Mouse (Mus musculus) spleen, adult 2 months (tissue): Measurements from ENCODE around the gene Ccdc34. TPM values are rescaled to one million over a fixed set of nuclear protein-coding genes. Genes with fewer than 3 reads are reported as not detected.

Experiments used
- DNase-seq, 2 experiments: peaks; one replicate each; pipeline versions ENCODE4 v3.0.0 to v3.0.0-alpha.2; 2012 to 2021; ENCODE audit warnings: low spot score in 2 of 2, low read depth in 1 of 2
- H3K27ac ChIP-seq: fragments of 200-500 bp; 2 replicates; pipeline ENCODE4 v1.5.1; 2012; ENCODE audit warnings: low read length, inconsistent platforms; ENCODE audit not compliant: insufficient read depth
- H3K27me3 ChIP-seq: fragments of 200-500 bp; 2 replicates; pipeline ENCODE4 v1.6.1; 2012; ENCODE audit warnings: mild to moderate bottlenecking, moderate library complexity, low read length, inconsistent platforms; ENCODE audit not compliant: control insufficient read depth, insufficient read depth
- H3K36me3 ChIP-seq: fragments of 200-500 bp; 2 replicates; pipeline ENCODE4 v1.6.1; 2012; ENCODE audit warnings: mild to moderate bottlenecking, low read length, inconsistent platforms; ENCODE audit not compliant: control insufficient read depth, insufficient read depth
- H3K4me1 ChIP-seq: fragments of 200-500 bp; 2 replicates; pipeline ENCODE4 v1.6.1; 2011; ENCODE audit warnings: inconsistent platforms; ENCODE audit not compliant: control insufficient read depth, insufficient read depth, insufficient read length
- H3K4me3 ChIP-seq: fragments of 200-500 bp; 2 replicates; pipeline ENCODE4 v1.5.1; 2011; ENCODE audit warnings: mild to moderate bottlenecking, inconsistent platforms; ENCODE audit not compliant: insufficient read depth, insufficient read length; ENCODE audit errors: extremely low read depth
- CTCF ChIP-seq: fragments of 200-500 bp; IDR thresholded peaks from 2 replicates; pipeline ENCODE4 v1.5.1; 2011; ENCODE audit warnings: mild to moderate bottlenecking, inconsistent platforms; ENCODE audit not compliant: insufficient read depth, insufficient read length, insufficient replicate concordance; ENCODE audit errors: extremely low read depth
- POLR2A ChIP-seq: fragments of 200-500 bp; IDR thresholded peaks from 2 replicates; pipeline ENCODE4 v1.6.1; 2011; ENCODE audit warnings: low read depth, low read length, inconsistent platforms
- WGBS: fragments of 180-500 bp; shearing (Covaris S2); methylation state at CpG from one replicate; pipeline ENCODE4 v1.1.7; 2018; 5-methylcytosine and 5-hydroxymethylcytosine counted together
- polyA plus RNA-seq: library from polyadenylated mRNA; depleted of rRNA; stranded (reverse); fragments of >200 nt; gene quantifications from 2 replicates; pipeline ENCODE4 v1.2.3, GENCODE M21; 2012

Ccdc34 gene
- polyA plus RNA-seq, 1 experiment: 3.3 TPM

GRCm38 (mm10) chr2:110177879-110178278 is 160.3 kb downstream of the Ccdc34 start:
- no peak for DNase-seq
- H3K27me3 ChIP-seq: no peaks in the 10 kb centered on the region
- TF ChIP-seq CTCF (no peak), POLR2A (no peak)
- H3K4me1 ChIP-seq: no peaks in the 10 kb centered on the region
- H3K27ac ChIP-seq: no peak overlapping the region
- WGBS: 77% methylated on average over 7 of the region's 7 CpGs
- no peaks in the 10 kb centered on the region for H3K36me3 ChIP-seq
- no peak overlapping the region for H3K4me3 ChIP-seq

DNA sequence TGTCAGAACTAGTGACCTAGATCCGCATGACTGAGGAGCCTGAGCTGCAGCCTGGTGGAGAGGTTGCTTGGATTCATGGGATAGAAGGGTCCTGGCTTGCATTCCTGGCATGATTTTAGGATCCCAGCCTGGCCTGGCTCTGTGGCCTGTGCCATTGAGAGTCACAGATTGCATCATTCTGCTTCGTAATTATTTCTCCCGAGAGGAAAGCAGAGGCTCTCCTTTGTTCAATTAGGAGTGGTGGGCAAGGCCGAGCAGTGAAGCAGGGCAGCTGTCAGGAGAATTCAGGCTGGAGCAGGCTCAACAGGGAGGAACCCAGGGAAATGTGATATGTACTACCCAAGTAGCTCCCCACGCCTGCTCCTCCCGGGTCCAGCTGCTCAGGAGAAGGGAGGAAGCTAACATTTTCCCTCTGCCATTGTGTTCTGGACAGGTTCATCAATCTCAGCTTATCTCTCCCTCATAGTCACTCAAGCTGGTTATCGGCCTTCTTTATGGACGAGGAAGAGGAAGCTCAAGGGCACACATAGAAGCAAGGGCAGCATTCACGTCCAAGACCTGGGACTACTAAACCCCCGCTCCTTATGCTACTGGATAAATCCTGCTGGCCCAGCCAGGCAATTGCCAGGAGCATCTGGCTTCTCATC is 162.2 kb downstream of the Ccdc34 start:
- Histone ChIP-seq H3K27me3 (no peaks in the 10 kb centered on the region), H3K4me1 (no peaks in the 10 kb centered on the region), H3K27ac (no peak overlapping the region), H3K4me3 (no peak overlapping the region), H3K36me3 (no peaks in the 10 kb centered on the region)
- DNase-seq: no peak
- WGBS: 19% methylated on average over 10 of the region's 10 CpGs
- TF ChIP-seq CTCF: no peak
- no peak for TF ChIP-seq POLR2A

- TF ChIP-seq POLR2A: no peak
- no peak for TF ChIP-seq CTCF
- H3K4me3 ChIP-seq: no peak overlapping the region
Measured at GRCm38 (mm10) chr2:110180316-110180670, 162.7 kb downstream of the Ccdc34 start.

GRCm38 (mm10) chr2:110181666-110182065 is 164.0 kb downstream of the Ccdc34 start:
- H3K4me3 ChIP-seq: no peak overlapping the region
- no peak overlapping the region for H3K27ac ChIP-seq
- H3K36me3 ChIP-seq: no peaks in the 10 kb centered on the region
- WGBS: 76% methylated on average over 6 of the region's 6 CpGs
- TF ChIP-seq POLR2A (no peak), CTCF (no peak)
- H3K27me3 ChIP-seq: no peaks in the 10 kb centered on the region
- DNase-seq: no peak
- no peaks in the 10 kb centered on the region for H3K4me1 ChIP-seq

More at GRCm38 (mm10) chr2:110180316-110180670, 162.7 kb downstream of the Ccdc34 start:
- WGBS: 47% methylated on average over 7 of the region's 7 CpGs
- Histone ChIP-seq H3K27me3 (no peaks in the 10 kb centered on the region), H3K36me3 (no peaks in the 10 kb centered on the region), H3K27ac (no peak overlapping the region), H3K4me1 (no peaks in the 10 kb centered on the region)
- no peak for DNase-seq

DNA sequence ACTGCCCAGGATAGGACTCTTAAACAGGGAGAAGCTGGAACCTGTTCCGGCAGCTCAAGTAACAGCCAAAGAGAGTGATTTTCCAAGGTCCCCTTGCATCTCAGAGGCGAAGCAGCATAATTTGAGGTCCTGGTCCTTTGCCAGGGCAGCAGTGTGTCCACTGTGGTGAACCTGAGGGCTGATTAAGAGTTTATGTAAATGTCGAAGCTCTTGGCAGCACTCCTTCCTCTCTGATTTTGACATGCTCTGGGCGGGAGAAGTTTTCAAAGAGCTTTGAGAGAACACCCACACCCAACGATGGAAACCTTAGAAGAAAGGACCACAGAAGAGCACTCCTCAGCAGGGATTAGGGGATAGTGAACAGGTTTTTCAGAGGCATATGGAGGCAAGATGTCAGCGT is 164.6 kb downstream of the Ccdc34 start:
- no peaks in the 10 kb centered on the region for H3K4me1 ChIP-seq
- DNase-seq: no peak
- H3K27ac ChIP-seq: no peak overlapping the region
- H3K27me3 ChIP-seq: no peaks in the 10 kb centered on the region
- H3K36me3 ChIP-seq: no peaks in the 10 kb centered on the region
- no peak for TF ChIP-seq CTCF
- no peak for TF ChIP-seq POLR2A
- H3K4me3 ChIP-seq: no peak overlapping the region
- 73% methylated on average over 6 of the region's 6 CpGs for WGBS

DNA sequence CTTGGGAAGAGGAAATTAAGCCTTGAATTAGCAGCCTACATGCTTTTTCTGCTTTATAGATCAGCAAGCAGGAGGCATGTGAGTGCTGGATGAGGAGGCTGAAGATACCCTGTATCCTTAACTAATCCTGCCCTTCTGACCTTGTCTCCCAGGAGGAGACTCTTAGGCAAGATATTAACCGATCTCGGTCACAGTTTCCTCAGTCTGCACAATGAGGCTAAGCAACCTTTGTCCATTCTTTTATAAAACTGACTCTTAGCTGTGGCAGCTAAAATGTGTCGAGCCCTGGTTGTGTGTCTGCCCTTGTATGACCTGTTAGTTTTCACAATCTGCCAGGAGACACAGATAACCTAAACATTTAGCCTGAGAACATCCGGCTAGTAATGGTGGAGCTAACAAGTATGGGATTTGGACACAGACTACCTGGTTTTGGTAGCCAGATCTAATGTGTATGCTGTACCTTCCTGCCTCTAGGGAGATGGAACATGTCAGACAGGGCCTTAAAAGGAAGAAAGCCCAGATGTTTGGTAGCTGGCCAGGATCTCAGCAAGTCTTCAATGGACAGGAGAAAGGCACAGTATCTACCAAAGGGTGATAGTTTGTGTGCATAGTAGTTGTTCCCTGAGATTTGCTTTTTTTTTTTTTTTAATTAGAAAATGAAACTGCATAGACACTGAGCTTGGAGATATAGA is 165.3 kb downstream of the Ccdc34 start:
- Histone ChIP-seq H3K4me1 (no peaks in the 10 kb centered on the region), H3K27ac (no peak overlapping the region), H3K36me3 (no peaks in the 10 kb centered on the region), H3K4me3 (no peak overlapping the region), H3K27me3 (no peaks in the 10 kb centered on the region)
- TF ChIP-seq CTCF: no peak
- TF ChIP-seq POLR2A: no peak
- 83% methylated on average over 4 of the region's 4 CpGs for WGBS
- no peak for DNase-seq

DNA sequence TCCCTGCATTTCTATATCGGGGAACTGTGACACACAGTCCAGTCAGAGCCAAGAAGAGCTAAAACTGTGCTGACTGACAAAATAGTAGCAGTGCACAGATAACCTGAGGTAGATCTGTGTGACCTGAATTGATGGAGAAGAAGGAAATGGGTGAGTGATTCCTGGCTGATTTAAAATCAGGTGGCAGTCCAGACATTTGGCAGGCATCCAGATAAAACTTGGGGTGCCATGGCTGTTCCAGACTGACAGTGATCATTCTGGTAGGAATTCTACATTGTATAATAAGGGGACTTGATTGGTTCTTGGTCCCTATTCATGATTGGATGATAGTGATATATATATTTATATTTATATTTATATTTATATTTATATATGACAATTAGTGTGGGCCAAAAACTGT is 166.5 kb downstream of the Ccdc34 start:
- Histone ChIP-seq H3K27ac (no peak overlapping the region), H3K4me1 (no peaks in the 10 kb centered on the region), H3K36me3 (no peaks in the 10 kb centered on the region), H3K27me3 (no peaks in the 10 kb centered on the region), H3K4me3 (no peak overlapping the region)
- no peak for DNase-seq
- no peak for TF ChIP-seq POLR2A
- no peak for TF ChIP-seq CTCF
- WGBS: 86% methylated on average over 1 of the region's 1 CpGs
